Mouse (Mus musculus) pancreas, adult 10 weeks (tissue): ENCODE results near the gene Alg12. TPM values are rescaled to one million over a fixed set of nuclear protein-coding genes. Genes with fewer than 3 reads are reported as not detected.

Source experiments
- polyA plus RNA-seq: library from polyadenylated mRNA; stranded (reverse); fragments of 350-450 nt; fragmentation: Illumina TruSeq; extraction: RNeasy Lipid Tissue Mini Kit (QIAGEN cat#74804); gene quantifications from one replicate; pipeline ENCODE4 v1.2.3, GENCODE M21; 2015; ENCODE audit warnings: low read depth, low replicate concordance; ENCODE audit not compliant: insufficient read depth

Alg12 gene
- polyA plus RNA-seq: 6.6 TPM

DNA sequence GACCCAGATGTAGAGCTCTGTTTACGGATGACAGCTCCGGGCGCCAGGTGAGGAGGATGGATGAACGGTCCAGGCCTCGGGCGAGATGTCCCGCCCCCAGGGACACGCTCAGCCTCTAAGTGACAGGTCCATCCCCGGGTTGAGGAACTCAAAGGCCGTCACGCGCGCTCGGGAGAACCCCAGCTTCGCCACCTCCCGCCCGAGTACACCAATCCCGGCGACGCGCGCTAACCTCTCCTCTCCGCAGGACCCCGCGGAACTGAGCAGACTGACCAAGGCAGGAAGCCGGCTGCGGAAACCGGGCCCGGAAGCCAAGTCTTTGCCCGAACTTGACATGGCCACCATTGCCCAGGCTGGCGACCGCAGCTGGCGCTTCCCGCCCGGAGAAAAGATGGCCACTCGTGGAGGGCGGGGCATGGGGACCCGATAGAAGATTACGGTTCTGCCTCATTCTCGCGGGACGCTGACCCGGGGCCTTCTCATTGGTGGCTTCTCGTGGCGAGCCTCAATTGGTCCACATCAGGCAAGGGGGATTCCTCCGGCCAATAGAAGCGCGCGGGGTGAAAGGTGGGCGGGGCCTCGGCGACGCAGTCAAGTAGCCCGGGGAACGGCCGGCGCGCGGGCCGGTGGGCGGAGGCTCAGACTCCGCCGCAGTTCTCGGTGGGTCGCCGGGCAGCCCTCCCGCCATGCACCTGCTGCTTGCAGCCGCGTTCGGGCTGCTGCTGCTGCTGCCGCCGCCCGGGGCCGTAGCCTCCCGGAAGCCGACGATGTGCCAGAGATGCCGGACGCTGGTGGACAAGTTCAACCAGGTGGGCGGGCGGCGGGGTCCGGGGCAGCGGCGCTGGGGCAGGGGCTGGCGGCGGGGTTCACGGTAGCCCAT lies at the start of gene Alg12, which contains the start of gene Creld2:
Gene Alg12 (minus strand): TSS at position 293 of the 880 bp plus-strand sequence.
Gene Creld2 (plus strand): TSS at position 621 of the 880 bp plus-strand sequence.

DNA sequence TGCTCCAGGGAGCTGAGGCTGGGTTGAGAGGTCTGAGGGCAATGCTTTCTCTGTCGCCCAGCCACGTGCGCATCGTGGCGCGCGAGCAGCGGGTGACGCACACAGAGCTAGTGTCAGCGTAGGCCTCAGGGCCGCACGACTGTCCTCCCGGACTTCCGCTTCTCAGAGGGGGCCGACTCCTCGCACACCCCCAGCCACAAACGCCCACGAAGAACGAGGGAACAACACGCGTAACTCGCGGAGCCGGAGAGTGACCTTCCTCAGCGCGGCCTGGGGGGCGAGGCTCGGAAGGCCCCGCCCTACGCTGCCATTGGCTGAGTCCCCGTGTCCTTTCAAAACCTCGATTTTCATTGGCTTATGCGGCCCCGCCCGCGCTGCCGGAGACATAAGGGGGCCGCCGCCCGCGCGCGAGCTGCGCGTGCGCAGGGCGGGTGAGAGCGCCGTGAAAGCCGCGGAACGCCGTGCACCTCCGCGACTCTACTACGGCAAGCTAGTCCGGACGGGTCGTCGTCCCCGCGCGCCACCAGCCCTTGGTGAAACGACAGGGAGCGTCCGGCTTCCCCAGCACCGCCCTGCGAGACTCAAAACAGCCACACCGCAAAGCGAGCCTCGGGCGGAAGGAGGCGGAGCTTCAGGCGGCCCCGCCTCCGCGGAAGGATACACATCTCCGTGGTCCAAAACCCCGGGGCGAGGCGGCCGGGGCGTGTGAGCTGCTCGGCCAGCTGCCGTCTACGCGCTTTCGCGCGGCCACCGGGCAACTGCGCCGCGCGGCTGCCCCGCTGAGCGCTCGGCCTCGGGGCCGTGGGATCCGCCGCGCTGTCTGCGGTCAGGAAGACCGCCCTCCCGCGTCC lies 42.9 kb upstream of the Alg12 start, which contains the start of gene Pim3:
Gene Pim3 (plus strand): TSS at position 415 of the 851 bp plus-strand sequence.

Other genes with a start within 250 kb of the Alg12 start
- gene Zdhhc25, start 219.0 kb downstream of the Alg12 start, polyA plus RNA-seq: not detected
- 8.1 TPM for gene Brd1, start 85.1 kb downstream of the Alg12 start, polyA plus RNA-seq
- gene Zbed4, start 67.7 kb downstream of the Alg12 start, polyA plus RNA-seq: 2.3 TPM
- gene Creld2, start 328 bp upstream of the Alg12 start, polyA plus RNA-seq: 120 TPM
- 76.7 TPM for gene Pim3, start 42.9 kb upstream of the Alg12 start, polyA plus RNA-seq
- gene Ttll8, start 135.1 kb upstream of the Alg12 start, polyA plus RNA-seq: not detected
- not detected for gene Mlc1, start 159.7 kb upstream of the Alg12 start, polyA plus RNA-seq
- not detected for gene Mov10l1, start 163.6 kb upstream of the Alg12 start, polyA plus RNA-seq
- gene Panx2, start 240.4 kb upstream of the Alg12 start, polyA plus RNA-seq: 0.24 TPM